Mouse (Mus musculus): ENCODE results near the gene Nadsyn1.

Nadsyn1 gene

GRCm38 (mm10) chr7:143822375-143823265 is at the start of gene Nadsyn1, which contains the start of gene Dhcr7:
Nadsyn1 (minus strand) TSS chr7:143822849.
Dhcr7 (plus strand) TSS chr7:143823145.
- in situ Hi-C loops (cut with MseI, MboI) = no loop called here

- in situ Hi-C loops (cut with MseI, MboI) = no loop called here
These were observed 46.2 kb upstream of the Nadsyn1 start for GRCm38 (mm10) chr7:143868874-143869273.

GRCm38 (mm10) chr7:143866538-143866937 is 43.9 kb upstream of the Nadsyn1 start, which contains the start of gene Gm498:
Gm498 (plus strand) TSS chr7:143866838.
- in situ Hi-C loops (cut with MseI, MboI) = no loop called here

GRCm38 (mm10) chr7:143848768-143849482 is 26.3 kb upstream of the Nadsyn1 start:
- in situ Hi-C loops (cut with MseI, MboI) = no loop called here

GRCm38 (mm10) chr7:143848127-143848767 is 25.6 kb upstream of the Nadsyn1 start:
- in situ Hi-C loops (cut with MseI, MboI) = no loop called here

- in situ Hi-C loops (cut with MseI, MboI) = no loop called here
These were observed 18.7 kb upstream of the Nadsyn1 start for GRCm38 (mm10) chr7:143841301-143841700.

- in situ Hi-C loops (cut with MseI, MboI) = no loop called here
These were observed 17.5 kb upstream of the Nadsyn1 start for GRCm38 (mm10) chr7:143840121-143840520.

- in situ Hi-C loops (cut with MseI, MboI) = loop anchor here in 1 of 2 experiments (10.0 kb wide), 1 partner anchor 67 kb away; no protein-coding TSS in a partner anchor
These were observed 15.2 kb upstream of the Nadsyn1 start for GRCm38 (mm10) chr7:143837705-143838358.

GRCm38 (mm10) chr7:143834972-143835371 is 12.3 kb upstream of the Nadsyn1 start:
- in situ Hi-C loops (cut with MseI, MboI) = loop anchor here in 1 of 2 experiments (10.0 kb wide), 1 partner anchor 70 kb away; no protein-coding TSS in a partner anchor

GRCm38 (mm10) chr7:143834316-143834715 is 11.7 kb upstream of the Nadsyn1 start:
- in situ Hi-C loops (cut with MseI, MboI) = loop anchor here in 1 of 2 experiments (10.0 kb wide), 1 partner anchor 70 kb away; no protein-coding TSS in a partner anchor

GRCm38 (mm10) chr7:143833581-143834190 is 11.0 kb upstream of the Nadsyn1 start:
- in situ Hi-C loops (cut with MseI, MboI) = loop anchor here in 1 of 2 experiments (10.0 kb wide), 1 partner anchor 71 kb away; no protein-coding TSS in a partner anchor

- in situ Hi-C loops (cut with MseI, MboI) = loop anchor here in 1 of 2 experiments (10.0 kb wide), 1 partner anchor 72 kb away; no protein-coding TSS in a partner anchor
These were observed 10.0 kb upstream of the Nadsyn1 start for GRCm38 (mm10) chr7:143832611-143833010.

GRCm38 (mm10) chr7:143832196-143832595 is 9.5 kb upstream of the Nadsyn1 start:
- in situ Hi-C loops (cut with MseI, MboI) = loop anchor here in 1 of 2 experiments (10.0 kb wide), 1 partner anchor 73 kb away; no protein-coding TSS in a partner anchor

GRCm38 (mm10) chr7:143830399-143830798 is 7.8 kb upstream of the Nadsyn1 start:
- in situ Hi-C loops (cut with MseI, MboI) = loop anchor here in 1 of 2 experiments (10.0 kb wide), 1 partner anchor 74 kb away; no protein-coding TSS in a partner anchor

GRCm38 (mm10) chr7:143829504-143830331 is 7.1 kb upstream of the Nadsyn1 start:
- in situ Hi-C loops (cut with MseI, MboI) = loop anchor here in 1 of 2 experiments (10.0 kb wide), 1 partner anchor 75 kb away; no protein-coding TSS in a partner anchor

GRCm38 (mm10) chr7:143826985-143827384 is 4.3 kb upstream of the Nadsyn1 start:
- in situ Hi-C loops (cut with MseI, MboI) = no loop called here

- in situ Hi-C loops (cut with MseI, MboI) = no loop called here
These were observed 587 bp upstream of the Nadsyn1 start for GRCm38 (mm10) chr7:143823266-143823605.

GRCm38 (mm10) chr7:143821241-143821640 is 1.4 kb downstream of the Nadsyn1 start:
- in situ Hi-C loops (cut with MseI, MboI) = no loop called here

- in situ Hi-C loops (cut with MseI, MboI) = no loop called here
These were observed 3.4 kb downstream of the Nadsyn1 start for GRCm38 (mm10) chr7:143819201-143819600.

Measured in mouse trophoblast stem cell (cell line).